Mouse (Mus musculus) adrenal gland, adult 10 weeks (tissue): ENCODE results near the gene Ddx60. TPM values are rescaled to one million over a fixed set of nuclear protein-coding genes. Genes with fewer than 3 reads are reported as not detected.

Source experiments
- polyA plus RNA-seq: library from polyadenylated mRNA; stranded (reverse); fragments of 350-450 nt; fragmentation: Illumina TruSeq; extraction: RNeasy Lipid Tissue Mini Kit (QIAGEN cat#74804); gene quantifications from one replicate; pipeline ENCODE4 v1.2.3, GENCODE M21; 2014; ENCODE audit warnings: low read depth, low replicate concordance

The Ddx60 gene
- 11.0 TPM for polyA plus RNA-seq

GRCm38 (mm10) chr8:61927777-61928494 lies at the start of gene Ddx60:
Gene Ddx60 (plus strand): TSS chr8:61928087.

GRCm38 (mm10) chr8:61902521-61902920 lies 25.4 kb upstream of the Ddx60 start, which contains the start of gene Palld:
Gene Palld (minus strand): TSS chr8:61902690.

Other genes with a start within 250 kb of the Ddx60 start
- 39.7 TPM for gene Palld, start 25.4 kb upstream of the Ddx60 start, polyA plus RNA-seq
- gene Anxa10, start 195.1 kb downstream of the Ddx60 start, polyA plus RNA-seq, result not detected